Mouse (Mus musculus): ENCODE measurements around the gene Avp. TPM values are rescaled to one million over a fixed set of nuclear protein-coding genes. Genes with fewer than 3 reads are reported as not detected.

The Avp gene
- not detected in 2 replicates for polyA plus RNA-seq (2015; fragmentation: Nextera tagmentation; extraction: Ambion mirVana)

- H3K4me1 ChIP-seq (replicated peaks) = peaks cover 8% of the 10 kb centered on the region
- H3K9me3 ChIP-seq (replicated peaks) = no peaks in the 10 kb centered on the region
- H3K9ac ChIP-seq = no peak within 1 kb of the TSS
- H3K4me3 ChIP-seq (replicated peaks) = no peak within 1 kb of the TSS
- no peaks in the 10 kb centered on the region for H3K36me3 ChIP-seq (replicated peaks)
- no peak for ATAC-seq (ENCODE audit: insufficient read depth)
- no peak within 1 kb of the TSS for H3K4me2 ChIP-seq
- H3K27me3 ChIP-seq = peaks cover 68% of the 10 kb centered on the region
- 39% methylated on average over 10 of the region's 10 CpGs for WGBS (ENCODE audit: insufficient replicate concordance)
- H3K27ac ChIP-seq (replicated peaks) = no peak within 1 kb of the TSS
Measured at GRCm38 (mm10) chr2:130582552-130582951, at the start of gene Avp. TSS of gene Avp (minus strand) at chr2:130582554.

- no peaks in the 10 kb centered on the region for H3K9me3 ChIP-seq (replicated peaks)
- WGBS (ENCODE audit: insufficient replicate concordance) = under 1% methylated on average over 25 of the region's 25 CpGs
- peak; percentile 84 for ATAC-seq (ENCODE audit: insufficient read depth)
- H3K27ac ChIP-seq (replicated peaks) = peak within 1 kb of the TSS; percentile 80
- H3K4me2 ChIP-seq = peak within 1 kb of the TSS; percentile 85
- H3K9ac ChIP-seq = peak within 1 kb of the TSS; percentile 80
- H3K27me3 ChIP-seq = peaks cover 33% of the 10 kb centered on the region
- peak within 1 kb of the TSS; percentile 83 for H3K4me3 ChIP-seq (replicated peaks)
- peaks cover 28% of the 10 kb centered on the region for H3K4me1 ChIP-seq (replicated peaks)
- peaks cover 23% of the 10 kb centered on the region for H3K36me3 ChIP-seq (replicated peaks)
Measured at GRCm38 (mm10) chr2:130629839-130630203, 47.5 kb upstream of the Avp start, which contains the start of the genes Fastkd5 and Ubox5. TSS of gene Fastkd5 (minus strand) at chr2:130630027. TSS of gene Ubox5 (minus strand) at chr2:130630038.

- 1% methylated on average over 37 of the region's 37 CpGs for WGBS (ENCODE audit: insufficient replicate concordance)
Measured at GRCm38 (mm10) chr2:130629080-130629838, 46.9 kb upstream of the Avp start.

GRCm38 (mm10) chr2:130628424-130628823, 46.1 kb upstream of the Avp start:
- no peak overlapping the region for H3K27ac ChIP-seq (replicated peaks)
- H3K4me2 ChIP-seq = peak overlapping the region; percentile 85
- peaks cover 35% of the 10 kb centered on the region for H3K36me3 ChIP-seq (replicated peaks)
- peaks cover 21% of the 10 kb centered on the region for H3K4me1 ChIP-seq (replicated peaks)
- ATAC-seq (ENCODE audit: insufficient read depth) = no peak
- WGBS (ENCODE audit: insufficient replicate concordance) = 53% methylated on average over 3 of the region's 3 CpGs
- H3K9me3 ChIP-seq (replicated peaks) = no peaks in the 10 kb centered on the region
- peak overlapping the region; percentile 80; the same call in 1 of the 2 replicates for H3K9ac ChIP-seq
- peak overlapping the region; percentile 83 for H3K4me3 ChIP-seq (replicated peaks)
- H3K27me3 ChIP-seq = peaks cover 19% of the 10 kb centered on the region

More at GRCm38 (mm10) chr2:130629080-130629838, 46.9 kb upstream of the Avp start:
- Histone ChIP-seq H3K36me3 (replicated peaks) (peaks cover 28% of the 10 kb centered on the region), H3K9ac (peak overlapping the region; percentile 80), H3K9me3 (replicated peaks) (no peaks in the 10 kb centered on the region), H3K4me3 (replicated peaks) (peak overlapping the region; percentile 83), H3K4me2 (peak overlapping the region; percentile 85), H3K4me1 (replicated peaks) (peaks cover 22% of the 10 kb centered on the region), H3K27me3 (peaks cover 27% of the 10 kb centered on the region), H3K27ac (replicated peaks) (peak overlapping the region; percentile 80)
- ATAC-seq (ENCODE audit: insufficient read depth) = peak; percentile 70

- no peak overlapping the region for H3K27ac ChIP-seq (replicated peaks)
- no peak overlapping the region for H3K4me3 ChIP-seq (replicated peaks)
- no peaks in the 10 kb centered on the region for H3K4me1 ChIP-seq (replicated peaks)
- H3K9me3 ChIP-seq (replicated peaks) = no peaks in the 10 kb centered on the region
- H3K9ac ChIP-seq = no peak overlapping the region
- no peak overlapping the region for H3K4me2 ChIP-seq
- ATAC-seq (ENCODE audit: insufficient read depth) = no peak
- H3K36me3 ChIP-seq (replicated peaks) = peaks cover 54% of the 10 kb centered on the region
- no peaks in the 10 kb centered on the region for H3K27me3 ChIP-seq
- 81% methylated on average over 7 of the region's 7 CpGs for WGBS (ENCODE audit: insufficient replicate concordance)
Measured at GRCm38 (mm10) chr2:130618972-130619371, 36.6 kb upstream of the Avp start.

- no peaks in the 10 kb centered on the region for H3K9me3 ChIP-seq (replicated peaks)
- WGBS (ENCODE audit: insufficient replicate concordance) = 59% methylated on average over 3 of the region's 3 CpGs
- ATAC-seq (ENCODE audit: insufficient read depth) = no peak
- H3K9ac ChIP-seq = no peak overlapping the region
- no peak overlapping the region for H3K27ac ChIP-seq (replicated peaks)
- H3K36me3 ChIP-seq (replicated peaks) = peaks cover 35% of the 10 kb centered on the region
- H3K4me1 ChIP-seq (replicated peaks) = no peaks in the 10 kb centered on the region
- H3K4me2 ChIP-seq = no peak overlapping the region
- H3K27me3 ChIP-seq = no peaks in the 10 kb centered on the region
- H3K4me3 ChIP-seq (replicated peaks) = no peak overlapping the region
Measured at GRCm38 (mm10) chr2:130613091-130613490, 30.7 kb upstream of the Avp start.

GRCm38 (mm10) chr2:130602195-130602594, 19.8 kb upstream of the Avp start:
- WGBS (ENCODE audit: insufficient replicate concordance) = 78% methylated on average over 4 of the region's 4 CpGs
- no peak for ATAC-seq (ENCODE audit: insufficient read depth)
- peaks cover 55% of the 10 kb centered on the region for H3K36me3 ChIP-seq (replicated peaks)

GRCm38 (mm10) chr2:130598399-130598798, 16.0 kb upstream of the Avp start:
- Histone ChIP-seq H3K9me3 (replicated peaks) (no peaks in the 10 kb centered on the region), H3K9ac (no peak overlapping the region), H3K27ac (replicated peaks) (no peak overlapping the region), H3K4me1 (replicated peaks) (peaks cover 11% of the 10 kb centered on the region; the same call in 1 of the 2 replicates), H3K4me3 (replicated peaks) (no peak overlapping the region), H3K27me3 (no peaks in the 10 kb centered on the region), H3K36me3 (replicated peaks) (peaks cover 65% of the 10 kb centered on the region), H3K4me2 (no peak overlapping the region)
- 62% methylated on average over 3 of the region's 3 CpGs for WGBS (ENCODE audit: insufficient replicate concordance)
- no peak for ATAC-seq (ENCODE audit: insufficient read depth)

More at GRCm38 (mm10) chr2:130602195-130602594, 19.8 kb upstream of the Avp start:
- no peak overlapping the region for H3K4me2 ChIP-seq
- no peak overlapping the region for H3K4me3 ChIP-seq (replicated peaks)
- no peaks in the 10 kb centered on the region for H3K27me3 ChIP-seq
- H3K9ac ChIP-seq = no peak overlapping the region
- H3K27ac ChIP-seq (replicated peaks) = no peak overlapping the region
- no peaks in the 10 kb centered on the region for H3K9me3 ChIP-seq (replicated peaks)
- H3K4me1 ChIP-seq (replicated peaks) = peaks cover 7% of the 10 kb centered on the region; the same call in 1 of the 2 replicates

- peaks cover 11% of the 10 kb centered on the region; the same call in 1 of the 2 replicates for H3K4me1 ChIP-seq (replicated peaks)
- 24% methylated on average over 1 of the region's 1 CpGs for WGBS (ENCODE audit: insufficient replicate concordance)
- no peak for ATAC-seq (ENCODE audit: insufficient read depth)
- no peak overlapping the region for H3K4me2 ChIP-seq
- H3K27ac ChIP-seq (replicated peaks) = no peak overlapping the region
- H3K36me3 ChIP-seq (replicated peaks) = peaks cover 58% of the 10 kb centered on the region
- no peaks in the 10 kb centered on the region for H3K27me3 ChIP-seq
- H3K9me3 ChIP-seq (replicated peaks) = no peaks in the 10 kb centered on the region
- no peak overlapping the region for H3K9ac ChIP-seq
- H3K4me3 ChIP-seq (replicated peaks) = no peak overlapping the region
Measured at GRCm38 (mm10) chr2:130597601-130598010, 15.3 kb upstream of the Avp start.

GRCm38 (mm10) chr2:130595596-130595995, 13.2 kb upstream of the Avp start:
- Histone ChIP-seq H3K27ac (replicated peaks) (no peak overlapping the region), H3K36me3 (replicated peaks) (peaks cover 43% of the 10 kb centered on the region), H3K9me3 (replicated peaks) (no peaks in the 10 kb centered on the region), H3K4me2 (no peak overlapping the region), H3K9ac (no peak overlapping the region), H3K4me1 (replicated peaks) (peaks cover 11% of the 10 kb centered on the region; the same call in 1 of the 2 replicates), H3K4me3 (replicated peaks) (no peak overlapping the region), H3K27me3 (no peaks in the 10 kb centered on the region)
- no peak for ATAC-seq (ENCODE audit: insufficient read depth)
- 55% methylated on average over 1 of the region's 1 CpGs for WGBS (ENCODE audit: insufficient replicate concordance)

GRCm38 (mm10) chr2:130591016-130591415, 8.7 kb upstream of the Avp start:
- no peaks in the 10 kb centered on the region for H3K9me3 ChIP-seq (replicated peaks)
- H3K27me3 ChIP-seq = no peaks in the 10 kb centered on the region
- H3K9ac ChIP-seq = no peak overlapping the region
- H3K27ac ChIP-seq (replicated peaks) = no peak overlapping the region
- 0 out of 2 replicates have a peak, but pooled peaks cover under 1% of the 10 kb centered on the region for H3K4me1 ChIP-seq (replicated peaks)
- no peak for ATAC-seq (ENCODE audit: insufficient read depth)
- WGBS (ENCODE audit: insufficient replicate concordance) = 71% methylated on average over 2 of the region's 2 CpGs
- no peak overlapping the region for H3K4me2 ChIP-seq
- peaks cover 9% of the 10 kb centered on the region; the same call in 1 of the 2 replicates for H3K36me3 ChIP-seq (replicated peaks)
- no peak overlapping the region for H3K4me3 ChIP-seq (replicated peaks)

Measured in liver, embryonic 15.5 days (tissue).